ENCODE assay signal across 8 mouse cellular contexts in genomic region chr10:86339649-86340379, GRCm38 (mm10). TPM values are rescaled to one million over a fixed set of nuclear protein-coding genes. Genes with fewer than 3 reads are reported as not detected.
A peak's percentile ranks its signal among the peaks of the same experiment; 100 is the strongest.
DNase-seq lines count a peak whose midpoint lies in the region; ATAC-seq lines count a peak whose summit lies in the region.

No protein-coding gene starts in this region.

- no peak overlapping the region for H3K9ac ChIP-seq in forebrain, embryonic 15.5 days (replicated peaks)
- H3K9ac ChIP-seq in forebrain, embryonic 13.5 days = no peak overlapping the region
- H3K9ac ChIP-seq in kidney, embryonic 15.5 days = no peak overlapping the region
- no peak overlapping the region for H3K9ac ChIP-seq in limb, embryonic 15.5 days

- H3K9me3 ChIP-seq in forebrain, embryonic 15.5 days = no peaks in the 10 kb centered on the region
- H3K9me3 ChIP-seq in forebrain, embryonic 13.5 days (replicated peaks) = no peaks in the 10 kb centered on the region
- no peaks in the 10 kb centered on the region for H3K9me3 ChIP-seq in kidney, embryonic 15.5 days (replicated peaks)
- H3K9me3 ChIP-seq in limb, embryonic 15.5 days = no peaks in the 10 kb centered on the region

- H3K4me1 ChIP-seq in forebrain, embryonic 15.5 days = peaks cover 5% of the 10 kb centered on the region
- peaks cover 18% of the 10 kb centered on the region for H3K4me1 ChIP-seq in forebrain, embryonic 13.5 days
- peaks cover 56% of the 10 kb centered on the region for H3K4me1 ChIP-seq in kidney, embryonic 15.5 days
- H3K4me1 ChIP-seq in limb, embryonic 15.5 days = peaks cover 65% of the 10 kb centered on the region

- 71% methylated on average over 2 of the region's 2 CpGs for WGBS in forebrain, embryonic 15.5 days
- WGBS in forebrain, embryonic 13.5 days = 78% methylated on average over 2 of the region's 2 CpGs
- WGBS in kidney, embryonic 15.5 days = 40% methylated on average over 2 of the region's 2 CpGs
- WGBS in limb, embryonic 15.5 days = 33% methylated on average over 2 of the region's 2 CpGs

- no peak overlapping the region for H3K27ac ChIP-seq in forebrain, embryonic 15.5 days (replicated peaks)
- no peak overlapping the region for H3K27ac ChIP-seq in forebrain, embryonic 13.5 days
- peak overlapping the region; percentile 75 for H3K27ac ChIP-seq in kidney, embryonic 15.5 days
- peak overlapping the region; percentile 51 for H3K27ac ChIP-seq in limb, embryonic 15.5 days

- 0 out of 2 replicates have a peak, but pooled peaks have one; percentile 21 for ATAC-seq in forebrain, embryonic 15.5 days (replicated peaks)
- no peak for ATAC-seq in forebrain, embryonic 13.5 days
- ATAC-seq in granulocyte monocyte progenitor cell, adult 5-6 weeks (replicated peaks; ENCODE audit: poor library complexity, severe bottlenecking) = peak; percentile 31; the same call in 1 of the 2 replicates
- peak; percentile 38 for ATAC-seq in kidney, embryonic 15.5 days (replicated peaks; ENCODE audit: low FRiP score)
- ATAC-seq in limb, embryonic 15.5 days (ENCODE audit: insufficient number of reproducible peaks, low FRiP score, low TSS enrichment, low read depth) = peak; percentile 65

- DNase-seq in cerebellum, adult 8-10 months = peak; percentile 96
- peak; percentile 74 to 82 for DNase-seq in right cerebral cortex, postnatal 10 days (ENCODE audit: low spot score in 2 of 2)
- DNase-seq in spleen, postnatal 4 days (ENCODE audit: low spot score in 2 of 2) = no peak

- no peaks in the 10 kb centered on the region for H3K27me3 ChIP-seq in forebrain, embryonic 15.5 days
- H3K27me3 ChIP-seq in forebrain, embryonic 13.5 days = no peaks in the 10 kb centered on the region
- no peaks in the 10 kb centered on the region for H3K27me3 ChIP-seq in kidney, embryonic 15.5 days
- no peaks in the 10 kb centered on the region for H3K27me3 ChIP-seq in limb, embryonic 15.5 days

- no peak overlapping the region for H3K4me3 ChIP-seq in forebrain, embryonic 15.5 days
- H3K4me3 ChIP-seq in forebrain, embryonic 13.5 days = no peak overlapping the region
- H3K4me3 ChIP-seq in kidney, embryonic 15.5 days (replicated peaks) = no peak overlapping the region
- no peak overlapping the region for H3K4me3 ChIP-seq in limb, embryonic 15.5 days

- no peaks in the 10 kb centered on the region for H3K36me3 ChIP-seq in forebrain, embryonic 15.5 days
- no peaks in the 10 kb centered on the region for H3K36me3 ChIP-seq in forebrain, embryonic 13.5 days (ENCODE audit: poor library complexity, severe bottlenecking)
- H3K36me3 ChIP-seq in kidney, embryonic 15.5 days = peaks cover 22% of the 10 kb centered on the region
- peaks cover 13% of the 10 kb centered on the region for H3K36me3 ChIP-seq in limb, embryonic 15.5 days

- H3K4me2 ChIP-seq in forebrain, embryonic 15.5 days (replicated peaks) = no peak overlapping the region
- no peak overlapping the region for H3K4me2 ChIP-seq in forebrain, embryonic 13.5 days
- no peak overlapping the region for H3K4me2 ChIP-seq in kidney, embryonic 15.5 days
- no peak overlapping the region for H3K4me2 ChIP-seq in limb, embryonic 15.5 days

RNA-seq across cellular contexts. Expression of gene Timp3, which starts 39.6 kb away (rescaled TPM):
- 15.8 and 16.9 TPM in 2 replicates for polyA plus RNA-seq in forebrain, embryonic 15.5 days (2015; fragmentation: Nextera tagmentation; extraction: Ambion mirVana)
- polyA plus RNA-seq in forebrain, embryonic 13.5 days (2015; fragmentation: Nextera tagmentation; extraction: Ambion mirVana) = 13.3 and 13.6 TPM in 2 replicates
- total RNA-seq in granulocyte monocyte progenitor cell, adult 5-6 weeks (2014; fragmentation: Nextera tagmentation) = not detected in 2 replicates
- 0.62 and 1.2 TPM in 2 replicates for total RNA-seq in granulocyte monocyte progenitor cell, adult 5-6 weeks (2017)
- 82.0 and 85.9 TPM in 2 replicates for polyA plus RNA-seq in kidney, embryonic 15.5 days (2015; fragmentation: Nextera tagmentation; extraction: Ambion mirVana)
- polyA plus RNA-seq in limb, embryonic 15.5 days (2015; fragmentation: Nextera tagmentation; extraction: Ambion mirVana) = 85.5 and 93.5 TPM in 2 replicates

Comparison
In these comparisons a context has a peak if more than half of its experiments do, and no peak if none do; other contexts are left out.
1. H3K27ac ChIP-seq: peak in kidney, embryonic 15.5 days (single experiment) and limb, embryonic 15.5 days (single experiment); none in forebrain, embryonic 15.5 days (single experiment) and forebrain, embryonic 13.5 days (single experiment).
2. DNase-seq: peak in cerebellum, adult 8-10 months (single experiment) and right cerebral cortex, postnatal 10 days (2 of 2); none in spleen, postnatal 4 days (0 of 2).